Mouse (Mus musculus) testis, adult 2 months (tissue): ENCODE data around the gene Umad1.

ENCODE experiments used
- CTCF ChIP-seq: fragments of 200-500 bp; IDR thresholded peaks from 2 replicates; pipeline ENCODE4 v1.5.1; 2012; ENCODE audit warnings: low read depth, mild to moderate bottlenecking, inconsistent platforms, low read length, moderate library complexity; ENCODE audit not compliant: control insufficient read depth, insufficient read depth, insufficient replicate concordance
- POLR2A ChIP-seq: fragments of 200-500 bp; IDR thresholded peaks from 2 replicates; pipeline ENCODE4 v1.6.1; 2012; ENCODE audit warnings: low read depth, mild to moderate bottlenecking, inconsistent platforms, low read length, moderate library complexity; ENCODE audit not compliant: control insufficient read depth

DNA sequence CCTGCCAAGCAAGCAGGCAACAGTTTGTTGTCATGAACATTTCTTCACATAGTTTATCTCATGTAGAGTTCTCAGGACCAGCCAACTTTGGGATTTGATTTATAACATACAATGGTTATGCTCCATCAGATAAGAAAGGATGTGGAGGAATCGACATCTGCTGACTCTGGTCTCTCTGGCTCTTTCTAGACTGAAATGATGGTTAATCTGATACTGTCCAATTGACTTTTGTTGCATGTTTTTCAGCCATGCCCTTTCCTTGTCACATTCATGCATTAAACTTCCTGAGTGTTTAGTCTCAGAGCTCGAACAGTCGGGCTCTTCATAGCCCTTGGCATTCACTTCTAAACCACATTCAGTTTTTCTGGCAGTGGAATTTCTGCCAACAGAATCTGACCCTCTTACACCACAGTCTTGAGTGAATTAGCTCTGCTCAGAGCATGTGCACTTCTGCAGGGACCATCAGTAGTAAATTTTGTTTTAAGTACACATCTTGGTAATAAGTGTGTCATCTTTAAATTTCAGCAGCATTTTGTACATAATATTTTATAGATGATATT is 26.4 kb downstream of the Umad1 start:
- TF ChIP-seq CTCF (no peak), POLR2A (no peak)
